Mouse (Mus musculus) heart, adult 2 months (tissue): ENCODE data around the gene Trmt1l.

Experiments used
- CTCF ChIP-seq: fragments of 200-600 bp; IDR thresholded peaks from 2 replicates; pipeline ENCODE4 v1.8.1; 2022; ENCODE audit warnings: antibody characterized with exemption, mild to moderate bottlenecking, moderate library complexity
- EP300 ChIP-seq: fragments of 200-500 bp; IDR thresholded peaks from 2 replicates; pipeline ENCODE4 v1.6.1; 2011; ENCODE audit warnings: low read depth, low read length, control low read depth; ENCODE audit not compliant: insufficient read depth

GRCm38 (mm10) chr1:151471429-151471828 is 43.1 kb downstream of the Trmt1l start:
- TF ChIP-seq CTCF, result no peak
- TF ChIP-seq EP300, result no peak
